Mouse (Mus musculus) G1E (cell line): ENCODE measurements around the gene Runx2.

Source experiments
- CTCF ChIP-seq: IDR thresholded peaks from 2 replicates; pipeline ENCODE4 v1.5.1; 2012; ENCODE audit warnings: low read depth, low read length, inconsistent platforms, mixed read lengths
- GATA1 ChIP-seq: IDR thresholded peaks from 2 replicates; pipeline ENCODE4 v1.6.1; 2012; ENCODE audit warnings: borderline replicate concordance, low read length, inconsistent platforms, mixed read lengths
- POLR2AphosphoS5 ChIP-seq: IDR thresholded peaks from 2 replicates; pipeline ENCODE4 v1.6.1; 2012; ENCODE audit warnings: low read depth, low read length, inconsistent platforms; ENCODE audit not compliant: insufficient replicate concordance

GRCm38 (mm10) chr17:44613716-44614715 lies 200.6 kb downstream of the Runx2 start:
- TF ChIP-seq CTCF (no peak), GATA1 (no peak), POLR2AphosphoS5 (no peak)
